Mouse (Mus musculus): ENCODE data around the gene Hnrnpul1. TPM values are rescaled to one million over a fixed set of nuclear protein-coding genes. Genes with fewer than 3 reads are reported as not detected.

The Hnrnpul1 gene
- polyA plus RNA-seq, 1 experiment from 2014 or later: 72.9 TPM

DNA sequence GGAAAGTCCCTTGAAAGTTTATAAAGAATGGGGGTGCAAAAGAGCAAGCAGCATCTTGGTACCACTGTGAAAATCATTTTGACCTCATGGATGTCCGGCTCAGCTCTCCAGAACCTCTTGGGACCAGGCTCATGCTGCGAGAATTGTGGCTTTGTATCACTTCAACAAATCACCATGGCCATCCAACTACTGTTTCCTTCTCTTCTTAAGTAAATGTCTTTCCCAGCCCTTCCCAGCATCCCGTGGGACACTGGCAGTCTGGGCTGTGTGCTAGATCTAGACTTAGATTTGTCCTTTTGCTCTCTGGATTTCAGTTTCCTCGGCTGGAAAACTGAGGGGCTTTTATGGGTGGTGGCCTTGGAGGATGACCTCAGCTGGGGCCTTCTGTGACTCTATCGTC, 13.7 kb upstream of the Hnrnpul1 start:
- no peak for ATAC-seq (ENCODE audit: insufficient number of reproducible peaks, insufficient read depth, low FRiP score, low TSS enrichment, low read depth)
- H3K36me3 ChIP-seq: peaks cover 97% of the 10 kb centered on the region
- H3K9ac ChIP-seq: no peak overlapping the region
- H3K27ac ChIP-seq: no peak overlapping the region
- H3K4me1 ChIP-seq: no peaks in the 10 kb centered on the region
- H3K4me2 ChIP-seq: no peak overlapping the region
- 88% methylated on average over 5 of the region's 5 CpGs for WGBS
- H3K9me3 ChIP-seq: 0 out of 2 replicates have a peak, but pooled peaks cover 3% of the 10 kb centered on the region
- no peak overlapping the region for H3K4me3 ChIP-seq
- H3K27me3 ChIP-seq: no peaks in the 10 kb centered on the region

DNA sequence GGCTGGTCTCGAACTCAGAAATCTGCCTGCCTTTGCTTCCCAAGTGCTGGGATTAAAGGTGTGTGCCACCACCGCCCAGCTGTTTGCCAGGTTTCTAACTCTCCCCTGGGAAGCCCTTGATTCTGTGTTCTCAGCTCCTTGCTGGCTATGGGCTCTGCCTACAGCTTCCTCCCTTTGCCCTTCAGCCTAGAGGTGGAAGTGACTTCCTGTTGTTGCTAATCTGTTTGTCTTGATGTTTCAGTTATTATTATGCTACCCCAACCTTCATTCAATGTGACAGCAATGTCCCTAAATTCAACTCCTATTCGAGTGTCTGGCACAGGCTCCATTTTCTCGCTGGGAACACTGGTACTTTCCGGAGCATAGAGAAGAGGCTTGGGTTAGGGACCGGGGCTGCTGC, 11.6 kb upstream of the Hnrnpul1 start:
- Histone ChIP-seq H3K4me2 (no peak overlapping the region), H3K36me3 (peaks cover 97% of the 10 kb centered on the region), H3K9me3 (0 out of 2 replicates have a peak, but pooled peaks cover 3% of the 10 kb centered on the region), H3K27me3 (no peaks in the 10 kb centered on the region), H3K27ac (no peak overlapping the region), H3K9ac (no peak overlapping the region), H3K4me3 (no peak overlapping the region), H3K4me1 (no peaks in the 10 kb centered on the region)
- ATAC-seq (ENCODE audit: insufficient number of reproducible peaks, insufficient read depth, low FRiP score, low TSS enrichment, low read depth): no peak
- WGBS: 85% methylated on average over 6 of the region's 6 CpGs

DNA sequence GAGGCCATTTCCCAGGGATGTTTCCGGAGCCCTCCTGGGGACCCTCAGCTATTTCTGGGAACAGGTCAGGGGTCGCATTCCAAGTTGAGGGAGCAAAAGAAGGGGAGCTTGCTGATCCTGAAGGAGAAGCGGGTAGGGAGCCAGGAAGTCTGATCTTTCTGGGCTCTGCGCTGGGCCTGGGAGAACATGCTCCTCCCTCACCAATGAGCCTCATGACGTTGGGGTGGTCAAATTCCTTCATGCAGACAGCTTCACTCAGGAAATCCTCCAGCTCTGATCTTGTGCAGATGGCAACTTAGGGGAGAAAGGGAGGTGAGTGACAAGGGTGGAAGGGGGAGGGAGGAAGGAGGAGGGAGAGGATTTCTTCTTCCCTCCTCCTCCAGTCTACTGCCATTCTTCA, 9.7 kb upstream of the Hnrnpul1 start:
- Histone ChIP-seq H3K4me3 (no peak overlapping the region), H3K9me3 (0 out of 2 replicates have a peak, but pooled peaks cover 3% of the 10 kb centered on the region), H3K4me1 (no peaks in the 10 kb centered on the region), H3K27ac (no peak overlapping the region), H3K4me2 (no peak overlapping the region), H3K36me3 (peaks cover 94% of the 10 kb centered on the region), H3K9ac (no peak overlapping the region), H3K27me3 (no peaks in the 10 kb centered on the region)
- no peak for ATAC-seq (ENCODE audit: insufficient number of reproducible peaks, insufficient read depth, low FRiP score, low TSS enrichment, low read depth)
- WGBS: 43% methylated on average over 5 of the region's 5 CpGs

DNA sequence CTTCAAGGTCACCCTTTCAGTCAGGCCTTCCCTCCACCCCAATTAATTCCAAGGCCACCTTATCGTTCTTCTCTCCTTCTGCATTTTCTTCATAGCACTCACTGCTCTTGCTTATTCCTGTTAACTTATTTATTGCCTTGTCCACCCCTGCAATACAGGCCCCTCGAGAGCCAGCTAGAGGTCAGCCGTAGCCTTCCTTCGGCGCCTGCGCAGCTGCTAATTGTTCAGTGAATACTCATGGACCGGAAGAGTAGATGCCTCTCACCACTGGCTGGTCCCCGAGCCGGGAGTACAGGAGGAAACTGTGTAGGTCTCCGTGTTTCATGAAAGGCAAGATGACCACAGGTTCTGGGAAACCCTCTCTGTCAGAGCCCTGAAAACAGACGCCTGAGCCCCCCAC, 9.1 kb upstream of the Hnrnpul1 start:
- H3K4me2 ChIP-seq: no peak overlapping the region
- no peak for ATAC-seq (ENCODE audit: insufficient number of reproducible peaks, insufficient read depth, low FRiP score, low TSS enrichment, low read depth)
- H3K27me3 ChIP-seq: no peaks in the 10 kb centered on the region
- H3K4me3 ChIP-seq: no peak overlapping the region
- H3K27ac ChIP-seq: no peak overlapping the region
- H3K4me1 ChIP-seq: no peaks in the 10 kb centered on the region
- H3K9me3 ChIP-seq: 0 out of 2 replicates have a peak, but pooled peaks cover 3% of the 10 kb centered on the region
- 72% methylated on average over 11 of the region's 11 CpGs for WGBS
- H3K9ac ChIP-seq: no peak overlapping the region
- peaks cover 91% of the 10 kb centered on the region for H3K36me3 ChIP-seq

DNA sequence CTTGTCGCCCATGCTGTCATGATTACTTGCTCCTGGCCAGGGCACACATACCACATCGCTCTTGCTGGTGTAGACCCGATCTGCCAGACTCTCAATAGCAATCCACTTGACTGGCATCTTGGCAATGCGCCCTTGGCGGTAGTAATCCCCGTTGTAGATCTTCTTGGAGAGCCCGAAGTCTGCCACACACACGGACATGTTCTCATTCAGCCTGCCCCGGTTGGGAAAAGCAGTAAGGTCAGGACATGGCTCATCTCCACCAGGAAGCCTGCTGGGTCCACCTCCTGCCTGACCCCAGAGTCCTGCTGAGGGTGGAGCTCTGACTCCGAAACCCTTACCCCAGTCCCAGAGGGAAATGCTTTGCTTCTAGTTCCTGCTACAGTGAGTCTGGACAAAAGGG, 6.8 kb upstream of the Hnrnpul1 start:
- H3K27me3 ChIP-seq: no peaks in the 10 kb centered on the region
- ATAC-seq (ENCODE audit: insufficient number of reproducible peaks, insufficient read depth, low FRiP score, low TSS enrichment, low read depth): no peak
- no peak overlapping the region for H3K4me3 ChIP-seq
- 86% methylated on average over 10 of the region's 10 CpGs for WGBS
- no peaks in the 10 kb centered on the region for H3K4me1 ChIP-seq
- no peak overlapping the region for H3K27ac ChIP-seq
- H3K4me2 ChIP-seq: no peak overlapping the region
- no peaks in the 10 kb centered on the region for H3K9me3 ChIP-seq
- no peak overlapping the region for H3K9ac ChIP-seq
- H3K36me3 ChIP-seq: peaks cover 80% of the 10 kb centered on the region

DNA sequence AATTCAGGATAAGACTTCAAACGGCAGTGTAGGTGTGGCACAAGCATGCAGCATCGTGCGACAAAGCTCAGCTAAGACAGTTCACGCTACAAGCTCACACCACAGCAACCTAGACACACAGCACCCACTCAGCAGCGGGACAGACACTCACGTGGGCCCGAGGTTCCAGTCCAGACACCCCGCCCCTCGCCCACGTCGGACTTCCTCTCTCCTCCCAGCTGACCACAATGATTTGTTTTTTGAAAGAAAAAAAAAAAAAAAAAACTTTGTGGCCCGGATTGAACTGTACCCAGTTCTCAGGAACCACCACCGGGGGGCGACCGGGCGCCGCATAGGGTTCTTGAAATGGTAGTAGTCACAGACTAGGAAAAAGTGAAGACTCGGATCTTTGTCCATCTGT, 1.5 kb upstream of the Hnrnpul1 start:
- Histone ChIP-seq H3K4me1 (peaks cover 22% of the 10 kb centered on the region), H3K27ac (peak overlapping the region; percentile 98), H3K27me3 (no peaks in the 10 kb centered on the region), H3K36me3 (peaks cover 42% of the 10 kb centered on the region), H3K4me3 (peak overlapping the region; percentile 98), H3K9me3 (no peaks in the 10 kb centered on the region), H3K9ac (peak overlapping the region; percentile 99), H3K4me2 (peak overlapping the region; percentile 91)
- under 1% methylated on average over 18 of the region's 18 CpGs for WGBS
- peak; percentile 54 for ATAC-seq (ENCODE audit: insufficient number of reproducible peaks, insufficient read depth, low FRiP score, low TSS enrichment, low read depth)

DNA sequence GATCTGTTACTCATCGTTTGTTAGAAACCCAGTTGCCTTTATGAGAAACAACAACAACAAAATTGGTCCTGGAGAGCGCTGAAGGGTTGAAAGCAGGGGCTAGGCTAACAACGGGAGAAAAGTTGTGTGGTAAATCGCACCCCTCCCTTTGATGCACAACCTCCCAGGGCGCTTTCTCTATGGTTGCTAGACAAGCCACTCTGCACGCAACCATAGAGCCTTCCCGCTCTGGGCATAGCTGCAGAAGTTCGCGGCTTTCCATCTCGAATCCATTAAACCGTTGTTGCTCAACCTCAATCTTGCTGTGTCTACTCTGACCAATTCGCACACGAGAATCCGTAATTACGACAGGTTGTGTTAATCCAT, 894 bp upstream of the Hnrnpul1 start:
- under 1% methylated on average over 15 of the region's 15 CpGs for WGBS
- H3K9ac ChIP-seq: peak overlapping the region; percentile 99

DNA sequence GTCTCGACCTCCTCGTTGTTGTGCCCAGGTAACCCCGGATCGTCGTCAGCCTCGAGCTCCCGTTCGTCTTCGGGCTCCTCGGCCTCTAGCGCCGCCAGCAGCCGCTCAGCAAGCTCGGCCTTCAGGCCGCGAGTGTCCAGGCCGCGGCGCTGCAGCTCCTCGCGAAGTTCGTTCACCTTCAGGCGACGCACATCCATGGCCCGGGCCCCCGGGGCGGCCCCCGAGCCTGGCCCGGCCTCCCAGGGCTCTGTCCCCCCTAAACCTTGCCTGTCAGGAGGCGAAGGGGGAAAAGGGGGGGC, 169 bp downstream of the Hnrnpul1 start:
- no peaks in the 10 kb centered on the region for H3K27me3 ChIP-seq
- H3K27ac ChIP-seq: peak overlapping the region; percentile 98
- ATAC-seq (ENCODE audit: insufficient number of reproducible peaks, insufficient read depth, low FRiP score, low TSS enrichment, low read depth): peak; percentile 0; the same call in 1 of the 2 replicates
- H3K36me3 ChIP-seq: peaks cover 43% of the 10 kb centered on the region
- no peaks in the 10 kb centered on the region for H3K9me3 ChIP-seq
- under 1% methylated on average over 30 of the region's 30 CpGs for WGBS
- peak overlapping the region; percentile 91 for H3K4me2 ChIP-seq
- H3K9ac ChIP-seq: peak overlapping the region; percentile 99
- H3K4me1 ChIP-seq: peaks cover 22% of the 10 kb centered on the region
- peak overlapping the region; percentile 98 for H3K4me3 ChIP-seq

More for the DNA sequence above, 894 bp upstream of the Hnrnpul1 start:
- peak; percentile 29 for ATAC-seq (ENCODE audit: insufficient number of reproducible peaks, insufficient read depth, low FRiP score, low TSS enrichment, low read depth)
- H3K27ac ChIP-seq: peak overlapping the region; percentile 98
- H3K4me1 ChIP-seq: peaks cover 22% of the 10 kb centered on the region
- H3K9me3 ChIP-seq: no peaks in the 10 kb centered on the region
- H3K36me3 ChIP-seq: peaks cover 42% of the 10 kb centered on the region
- no peaks in the 10 kb centered on the region for H3K27me3 ChIP-seq
- peak overlapping the region; percentile 98 for H3K4me3 ChIP-seq
- H3K4me2 ChIP-seq: peak overlapping the region; percentile 91

DNA sequence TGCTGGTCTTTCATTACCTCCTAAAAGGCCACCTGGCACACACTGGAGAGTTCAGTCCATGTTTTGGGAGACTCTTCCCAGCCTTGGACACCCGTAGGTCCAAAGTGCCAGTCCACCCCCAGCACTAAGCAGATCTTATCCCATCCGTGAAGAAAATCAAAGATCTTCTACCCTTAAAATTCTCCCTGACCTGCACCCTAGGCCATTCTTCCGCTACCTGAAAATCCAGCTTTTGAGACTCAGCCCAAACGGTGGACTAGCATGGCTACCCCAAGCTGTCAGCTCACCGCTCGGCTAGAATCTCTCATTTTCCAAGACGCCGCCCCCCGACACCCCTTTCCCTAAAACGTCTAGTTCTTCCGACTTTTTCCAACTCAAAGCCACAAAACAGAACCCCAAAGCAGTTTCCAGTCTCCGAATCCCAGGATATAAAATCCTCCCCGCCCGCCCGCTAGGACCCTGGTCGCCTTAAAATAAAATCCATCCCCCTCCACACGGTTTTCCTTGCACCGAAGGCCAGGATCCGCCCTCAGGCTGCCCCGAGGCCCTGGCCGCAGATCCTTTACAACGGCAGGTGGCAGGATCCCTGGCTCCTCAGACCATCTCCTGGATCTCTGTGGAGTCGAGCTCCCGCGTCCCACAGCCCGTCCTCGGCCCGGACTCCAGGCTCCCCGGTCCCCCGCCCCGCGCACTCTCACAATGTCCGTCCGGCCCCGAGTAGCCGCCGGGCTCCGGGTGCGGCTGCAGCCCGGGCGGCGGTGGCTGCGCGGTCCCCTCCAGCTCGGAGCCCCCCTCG, 716 bp downstream of the Hnrnpul1 start:
- H3K36me3 ChIP-seq: peaks cover 47% of the 10 kb centered on the region
- under 1% methylated on average over 46 of the region's 46 CpGs for WGBS
- H3K4me3 ChIP-seq: peak overlapping the region; percentile 98
- H3K4me1 ChIP-seq: peaks cover 22% of the 10 kb centered on the region
- ATAC-seq (ENCODE audit: insufficient number of reproducible peaks, insufficient read depth, low FRiP score, low TSS enrichment, low read depth): no peak; the same call in 1 of the 2 replicates
- peak overlapping the region; percentile 99 for H3K9ac ChIP-seq
- H3K27me3 ChIP-seq: no peaks in the 10 kb centered on the region
- H3K4me2 ChIP-seq: peak overlapping the region; percentile 91
- peak overlapping the region; percentile 98 for H3K27ac ChIP-seq
- no peaks in the 10 kb centered on the region for H3K9me3 ChIP-seq

DNA sequence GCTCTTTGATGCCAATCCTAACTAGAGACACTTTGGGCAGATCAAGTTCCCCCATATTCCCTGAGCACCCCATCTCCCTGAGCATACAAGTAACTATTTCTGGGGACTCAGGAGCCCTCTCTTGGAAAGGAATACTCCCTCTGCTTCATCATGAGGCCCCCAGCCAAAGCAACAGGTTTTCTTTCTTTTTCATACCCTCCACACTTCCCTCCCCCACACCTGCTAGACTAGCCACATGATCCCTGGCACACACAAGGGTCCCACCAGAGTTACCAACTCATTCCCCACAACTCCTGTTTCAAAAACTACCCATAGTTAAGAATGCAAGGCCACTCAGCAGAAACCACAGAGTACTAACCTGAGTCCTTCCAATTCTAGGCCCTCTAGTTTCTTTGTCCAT, 1.5 kb downstream of the Hnrnpul1 start:
- Histone ChIP-seq H3K4me3 (peak overlapping the region; percentile 98), H3K4me2 (peak overlapping the region; percentile 91), H3K27ac (peak overlapping the region; percentile 22; the same call in 1 of the 2 replicates), H3K9ac (peak overlapping the region; percentile 99), H3K27me3 (no peaks in the 10 kb centered on the region), H3K9me3 (no peaks in the 10 kb centered on the region), H3K36me3 (peaks cover 47% of the 10 kb centered on the region), H3K4me1 (peaks cover 22% of the 10 kb centered on the region)
- no peak for ATAC-seq (ENCODE audit: insufficient number of reproducible peaks, insufficient read depth, low FRiP score, low TSS enrichment, low read depth)

DNA sequence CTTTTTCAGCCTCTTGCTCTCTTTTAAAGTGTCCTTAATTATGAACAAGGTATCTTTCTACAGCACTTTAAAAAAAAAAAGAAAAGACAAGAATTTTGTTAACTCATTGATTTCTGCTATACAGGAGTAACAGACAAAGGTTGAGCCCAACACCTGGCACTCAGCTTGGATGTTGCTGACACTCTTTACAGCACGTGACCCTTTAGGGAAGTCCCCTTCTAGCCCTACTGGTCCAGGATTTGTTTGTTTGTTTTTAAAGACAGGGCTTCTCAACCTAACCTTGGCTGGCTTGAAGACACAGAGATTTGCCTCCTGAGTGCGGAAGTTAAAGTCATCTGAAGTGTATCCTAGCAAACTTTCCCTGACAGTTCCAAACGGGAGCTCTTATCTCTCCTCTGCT, 7.7 kb downstream of the Hnrnpul1 start:
- no peaks in the 10 kb centered on the region for H3K9me3 ChIP-seq
- WGBS: 82% methylated on average over 3 of the region's 3 CpGs
- no peak for ATAC-seq (ENCODE audit: insufficient number of reproducible peaks, insufficient read depth, low FRiP score, low TSS enrichment, low read depth)
- H3K4me3 ChIP-seq: no peak overlapping the region
- H3K27me3 ChIP-seq: no peaks in the 10 kb centered on the region
- H3K36me3 ChIP-seq: peaks cover 98% of the 10 kb centered on the region
- H3K9ac ChIP-seq: no peak overlapping the region
- no peak overlapping the region for H3K4me2 ChIP-seq
- no peak overlapping the region for H3K27ac ChIP-seq
- peaks cover 5% of the 10 kb centered on the region for H3K4me1 ChIP-seq

DNA sequence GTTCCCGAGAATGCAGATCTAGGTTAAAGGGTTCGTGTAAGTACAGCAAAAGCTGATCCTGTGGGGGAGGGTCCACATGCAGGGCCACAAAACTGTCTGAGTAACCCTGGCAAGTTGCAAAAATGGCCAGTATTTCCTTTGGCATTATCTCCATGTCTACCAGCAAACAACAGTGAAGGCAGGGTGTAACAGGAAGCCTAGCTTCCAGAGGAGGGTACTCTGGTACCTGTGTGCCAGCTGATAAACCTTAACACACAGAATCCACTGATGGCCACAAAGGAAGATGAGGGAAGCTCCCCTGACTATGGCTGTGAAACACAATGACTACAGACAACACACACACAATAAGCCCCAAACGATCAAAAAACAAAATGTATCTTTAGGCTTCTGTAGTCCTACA, 16.3 kb downstream of the Hnrnpul1 start:
- no peaks in the 10 kb centered on the region for H3K4me1 ChIP-seq
- no peak overlapping the region for H3K4me3 ChIP-seq
- H3K4me2 ChIP-seq: no peak overlapping the region
- 90% methylated on average over 3 of the region's 3 CpGs for WGBS
- no peak overlapping the region for H3K27ac ChIP-seq
- ATAC-seq (ENCODE audit: insufficient number of reproducible peaks, insufficient read depth, low FRiP score, low TSS enrichment, low read depth): no peak
- H3K9me3 ChIP-seq: no peaks in the 10 kb centered on the region
- no peaks in the 10 kb centered on the region for H3K27me3 ChIP-seq
- H3K9ac ChIP-seq: no peak overlapping the region
- peaks cover 96% of the 10 kb centered on the region for H3K36me3 ChIP-seq
